Mouse (Mus musculus) MEL (cell line): ENCODE data around the gene Sh3rf1. TPM values are rescaled to one million over a fixed set of nuclear protein-coding genes. Genes with fewer than 3 reads are reported as not detected.

ENCODE experiments used
- DNase-seq: peaks from one replicate; pipeline ENCODE4 v3.0.0; 2011; ENCODE audit warnings: low read depth, low spot score
- H3K27ac ChIP-seq: 2 replicates; pipeline ENCODE4 v1.5.1; 2012; ENCODE audit warnings: low read depth, mild to moderate bottlenecking, control low read depth, low read length, moderate library complexity; ENCODE audit not compliant: control insufficient read depth
- H3K27me3 ChIP-seq, 2 experiments: fragments of 150-350 bp in 1 of 2; sonication (generic) in 1 of 2; 2 replicates each; pipeline ENCODE4 v1.6.1; 2012; ENCODE audit warnings: low read length in 2 of 2, mild to moderate bottlenecking in 2 of 2, improper control_type of control experiment in 1 of 2, moderate library complexity in 1 of 2; ENCODE audit not compliant: insufficient read depth in 2 of 2, control insufficient read depth in 1 of 2
- H3K36me3 ChIP-seq, 2 experiments: 2 replicates each; pipeline ENCODE4 v1.6.1; 2012 to 2014; ENCODE audit warnings: low read length in 2 of 2, improper control_type of control experiment in 1 of 2, inconsistent platforms in 1 of 2, mild to moderate bottlenecking in 1 of 2; ENCODE audit not compliant: insufficient read depth in 2 of 2, control insufficient read depth in 1 of 2
- H3K4me1 ChIP-seq, 2 experiments: fragments of 150-350 bp in 1 of 2; sonication (generic) in 1 of 2; 2 replicates each; pipeline ENCODE4 v1.6.1; 2012; ENCODE audit warnings: low read length in 2 of 2, improper control_type of control experiment in 1 of 2, mild to moderate bottlenecking in 1 of 2; ENCODE audit not compliant: insufficient read depth in 2 of 2, control insufficient read depth in 1 of 2
- H3K4me3 ChIP-seq, 2 experiments: fragments of 150-350 bp in 1 of 2; sonication (generic) in 1 of 2; 2 replicates each; pipeline ENCODE4 v1.5.1; 2012; ENCODE audit warnings: low read depth in 2 of 2, low read length in 2 of 2, mild to moderate bottlenecking in 2 of 2, moderate library complexity in 2 of 2, control low read depth in 1 of 2, improper control_type of control experiment in 1 of 2; ENCODE audit not compliant: control insufficient read depth in 1 of 2, insufficient read depth in 1 of 2
- H3K79me2 ChIP-seq: 2 replicates; pipeline ENCODE4 v1.6.1; 2012; ENCODE audit warnings: mild to moderate bottlenecking, low read length, moderate library complexity; ENCODE audit not compliant: control insufficient read depth, poor library complexity, insufficient read depth
- H3K9ac ChIP-seq: 2 replicates; pipeline ENCODE4 v1.6.1; 2012; ENCODE audit warnings: low read depth, mild to moderate bottlenecking, control low read depth, low read length, moderate library complexity; ENCODE audit not compliant: control insufficient read depth, poor library complexity, severe bottlenecking
- H3K9me3 ChIP-seq: fragments of 150-350 bp; sonication (generic); replicated peaks from 2 replicates; pipeline ENCODE4 v1.6.1; 2012; ENCODE audit warnings: mild to moderate bottlenecking, low read length, improper control_type of control experiment, moderate library complexity; ENCODE audit not compliant: insufficient read depth
- BHLHE40 ChIP-seq: IDR thresholded peaks from 2 replicates; pipeline ENCODE4 v1.6.1; 2012; ENCODE audit warnings: low read depth, mild to moderate bottlenecking, inconsistent platforms, low read length, improper control_type of control experiment, borderline replicate concordance
- CHD2 ChIP-seq: IDR thresholded peaks from 2 replicates; pipeline ENCODE4 v1.6.1; 2011; ENCODE audit warnings: low read length, improper control_type of control experiment
- CTCF ChIP-seq, 3 experiments: IDR thresholded peaks in 2 of 3; conservative IDR thresholded peaks in 1 of 3; 2 replicates each; pipeline ENCODE4 v1.5.1; 2011 to 2012; ENCODE audit warnings: low read length in 3 of 3, low read depth in 2 of 3, mild to moderate bottlenecking in 2 of 3, improper control_type of control experiment in 1 of 3, inconsistent platforms in 1 of 3, mixed read lengths in 1 of 3, moderate library complexity in 1 of 3; ENCODE audit not compliant: control insufficient read depth in 1 of 3, insufficient read depth in 1 of 3, poor library complexity in 1 of 3, severe bottlenecking in 1 of 3
- E2F4 ChIP-seq: IDR thresholded peaks from 2 replicates; pipeline ENCODE4 v1.6.1; 2011; ENCODE audit warnings: low read depth, low read length, improper control_type of control experiment, borderline replicate concordance
- ELF1 ChIP-seq: IDR thresholded peaks from 2 replicates; pipeline ENCODE4 v1.6.1; 2014; ENCODE audit warnings: low read depth, mild to moderate bottlenecking, inconsistent platforms, low read length, improper control_type of control experiment, moderate library complexity
- EP300 ChIP-seq, 2 experiments: IDR thresholded peaks; 2 replicates each; pipeline ENCODE4 v1.6.1; 2011; ENCODE audit warnings: improper control_type of control experiment in 2 of 2, low read length in 2 of 2, low read depth in 1 of 2, mild to moderate bottlenecking in 1 of 2
- ETS1 ChIP-seq: IDR thresholded peaks from 2 replicates; pipeline ENCODE4 v1.6.1; 2012; ENCODE audit warnings: low read depth, mild to moderate bottlenecking, inconsistent platforms, low read length, improper control_type of control experiment, moderate library complexity
- GABPA ChIP-seq: IDR thresholded peaks from 2 replicates; pipeline ENCODE4 v1.6.1; 2012; ENCODE audit warnings: low read depth, mild to moderate bottlenecking, inconsistent platforms, low read length, improper control_type of control experiment, moderate library complexity
- JUND ChIP-seq: IDR thresholded peaks from 2 replicates; pipeline ENCODE4 v1.6.1; 2011; ENCODE audit warnings: low read depth, mild to moderate bottlenecking, improper control_type of control experiment, low read length
- KAT2A ChIP-seq: conservative IDR thresholded peaks from 2 replicates; pipeline ENCODE4 v1.6.1; 2012; ENCODE audit warnings: low read depth, low read length, improper control_type of control experiment, inconsistent platforms
- MAFK ChIP-seq: IDR thresholded peaks from 2 replicates; pipeline ENCODE4 v1.6.1; 2011; ENCODE audit warnings: low read depth, mild to moderate bottlenecking, low read length, improper control_type of control experiment, borderline replicate concordance
- MAZ ChIP-seq: IDR thresholded peaks from 2 replicates; pipeline ENCODE4 v1.6.1; 2012; ENCODE audit warnings: low read depth, mild to moderate bottlenecking, inconsistent platforms, low read length, improper control_type of control experiment
- MXI1 ChIP-seq: IDR thresholded peaks from 2 replicates; pipeline ENCODE4 v1.6.1; 2011; ENCODE audit warnings: mild to moderate bottlenecking, low read depth, low read length, improper control_type of control experiment
- MYC ChIP-seq: IDR thresholded peaks from 2 replicates; pipeline ENCODE4 v1.6.1; 2011; ENCODE audit warnings: low read depth, mild to moderate bottlenecking, low read length, improper control_type of control experiment, moderate library complexity
- NELFE ChIP-seq: IDR thresholded peaks from 2 replicates; pipeline ENCODE4 v1.6.1; 2011; ENCODE audit warnings: low read depth, low read length, improper control_type of control experiment
- NRF1 ChIP-seq: IDR thresholded peaks from 2 replicates; pipeline ENCODE4 v1.6.1; 2014; ENCODE audit warnings: low read depth, mild to moderate bottlenecking, inconsistent platforms, low read length, improper control_type of control experiment, moderate library complexity; ENCODE audit not compliant: poor library complexity, insufficient read depth, severe bottlenecking
- POLR2A ChIP-seq, 2 experiments: IDR thresholded peaks; 2 replicates each; pipeline ENCODE4 v1.6.1; 2011 to 2012; ENCODE audit warnings: low read length in 2 of 2, mild to moderate bottlenecking in 2 of 2, control low read depth in 1 of 2, improper control_type of control experiment in 1 of 2, low read depth in 1 of 2, moderate library complexity in 1 of 2; ENCODE audit not compliant: control insufficient read depth in 1 of 2, insufficient read depth in 1 of 2, poor library complexity in 1 of 2
- POLR2AphosphoS2 ChIP-seq: IDR thresholded peaks from 2 replicates; pipeline ENCODE4 v1.6.1; 2011; ENCODE audit warnings: low read length, improper control_type of control experiment
- RAD21 ChIP-seq: IDR thresholded peaks from 2 replicates; pipeline ENCODE4 v1.6.1; 2011; ENCODE audit warnings: mild to moderate bottlenecking, low read depth, low read length, improper control_type of control experiment
- RCOR1 ChIP-seq: IDR thresholded peaks from 2 replicates; pipeline ENCODE4 v1.6.1; 2012; ENCODE audit warnings: low read depth, mild to moderate bottlenecking, inconsistent platforms, low read length, improper control_type of control experiment
- SIN3A ChIP-seq: IDR thresholded peaks from 2 replicates; pipeline ENCODE4 v1.6.1; 2012; ENCODE audit warnings: low read length, improper control_type of control experiment, inconsistent platforms
- TBP ChIP-seq: IDR thresholded peaks from 2 replicates; pipeline ENCODE4 v1.8.0; 2011; ENCODE audit warnings: low read depth, low read length, improper control_type of control experiment
- TCF12 ChIP-seq: IDR thresholded peaks from 2 replicates; pipeline ENCODE4 v1.6.1; 2014; ENCODE audit warnings: low read depth, mild to moderate bottlenecking, inconsistent platforms, low read length, improper control_type of control experiment, moderate library complexity
- UBTF ChIP-seq: IDR thresholded peaks from 2 replicates; pipeline ENCODE4 v1.6.1; 2012; ENCODE audit warnings: low read depth, mild to moderate bottlenecking, inconsistent platforms, low read length, improper control_type of control experiment, moderate library complexity, borderline replicate concordance; ENCODE audit not compliant: insufficient read depth
- USF1 ChIP-seq: IDR thresholded peaks from 2 replicates; pipeline ENCODE4 v1.6.1; 2014; ENCODE audit warnings: low read depth, mild to moderate bottlenecking, inconsistent platforms, low read length, improper control_type of control experiment, moderate library complexity
- USF2 ChIP-seq, 2 experiments: IDR thresholded peaks; 2 replicates each; pipeline ENCODE4 v1.6.1; 2011 to 2012; ENCODE audit warnings: improper control_type of control experiment in 2 of 2, low read length in 2 of 2, borderline replicate concordance in 1 of 2, inconsistent platforms in 1 of 2, low read depth in 1 of 2, mild to moderate bottlenecking in 1 of 2; ENCODE audit not compliant: insufficient read depth in 1 of 2
- ZC3H11A ChIP-seq: IDR thresholded peaks from 2 replicates; pipeline ENCODE4 v1.6.1; 2012; ENCODE audit warnings: low read depth, mild to moderate bottlenecking, inconsistent platforms, low read length, improper control_type of control experiment
- ZMIZ1 ChIP-seq: IDR thresholded peaks from 2 replicates; pipeline ENCODE4 v1.6.1; 2012; ENCODE audit warnings: low read depth, mild to moderate bottlenecking, inconsistent platforms, low read length, improper control_type of control experiment, moderate library complexity
- ZNF384 ChIP-seq: IDR thresholded peaks from 2 replicates; pipeline ENCODE4 v1.6.1; 2012; ENCODE audit warnings: low read depth, mild to moderate bottlenecking, inconsistent platforms, low read length, improper control_type of control experiment
- polyA plus RNA-seq, 2 experiments: library from polyadenylated mRNA; stranded (reverse) in 1 of 2; unstranded in 1 of 2; fragments of >175 nt in 1 of 2; fragments of >200 nt in 1 of 2; gene quantifications; 2 replicates each; pipeline versions ENCODE4 v1.2.1 to v1.2.4; 2012; ENCODE audit warnings: low replicate concordance in 2 of 2, low read depth in 1 of 2; ENCODE audit not compliant: insufficient read length in 2 of 2, insufficient read depth in 1 of 2, missing spikeins in 1 of 2
- total RNA-seq: library from RNA; depleted of rRNA; stranded (reverse); fragments of 300-350 nt; gene quantifications from 2 replicates; pipeline ENCODE4 v1.2.3, GENCODE M21; 2012

Sh3rf1 gene
- total and polyA plus RNA-seq, 3 experiments: 1.5 to 5.9 TPM; not detected in 1

GRCm38 (mm10) chr8:61288676-61289075 lies 65.0 kb downstream of the Sh3rf1 start:
- H3K9me3 ChIP-seq: no peaks in the 10 kb centered on the region
- no peak overlapping the region for H3K27ac ChIP-seq
- H3K9ac ChIP-seq: no peak overlapping the region
- TF ChIP-seq MYC (no peak), UBTF (no peak), ELF1 (no peak), MAZ (no peak), CHD2 (no peak), KAT2A (no peak), USF1 (no peak), MXI1 (no peak), NRF1 (no peak), SIN3A (no peak), BHLHE40 (no peak), E2F4 (no peak), GABPA (no peak), ZNF384 (no peak), RAD21 (no peak), POLR2AphosphoS2 (no peak), NELFE (no peak), RCOR1 (no peak)
- no peak for DNase-seq
- no peaks in the 10 kb centered on the region for H3K27me3 ChIP-seq
- H3K36me3 ChIP-seq: peaks cover 0 to 16% of the 10 kb centered on the region in 2 experiments; a peak in 2 of 4 replicates
- H3K4me1 ChIP-seq: peaks cover 3 to 22% of the 10 kb centered on the region in 2 experiments
- H3K79me2 ChIP-seq: no peaks in the 10 kb centered on the region
- no peak overlapping the region for H3K4me3 ChIP-seq

- H3K36me3 ChIP-seq: no peaks in the 10 kb centered on the region
- H3K4me3 ChIP-seq: no peak overlapping the region
- DNase-seq: no peak
- no peaks in the 10 kb centered on the region for H3K27me3 ChIP-seq
- no peak overlapping the region for H3K9ac ChIP-seq
- no peaks in the 10 kb centered on the region for H3K79me2 ChIP-seq
- no peaks in the 10 kb centered on the region for H3K4me1 ChIP-seq
- H3K27ac ChIP-seq: no peak overlapping the region
- H3K9me3 ChIP-seq: no peaks in the 10 kb centered on the region
- TF ChIP-seq ZMIZ1 (no peak), MYC (no peak), TBP (no peak), RCOR1 (no peak), GABPA (no peak), POLR2A (IDR thresholded peaks at IDR 0.05; ENCODE audit: control insufficient read depth in 1 of 2, insufficient read depth in 1 of 2, low read depth in 1 of 2, low read length in 2 of 2, poor library complexity in 1 of 2) (no peak), ZNF384 (no peak), NRF1 (no peak), CTCF (IDR thresholded peaks at IDR 0.05 in 2 of 3, conservative IDR thresholded peaks at IDR 0.05 in 1 of 3; ENCODE audit: control insufficient read depth in 1 of 3, insufficient read depth in 1 of 3, low read depth in 2 of 3, low read length in 3 of 3, poor library complexity in 1 of 3, severe bottlenecking in 1 of 3) (no peak), USF2 (IDR thresholded peaks at IDR 0.05; ENCODE audit: borderline replicate concordance in 1 of 2, insufficient read depth in 1 of 2, low read depth in 1 of 2, low read length in 2 of 2) (no peak), ZC3H11A (no peak), EP300 (IDR thresholded peaks at IDR 0.05; ENCODE audit: low read depth in 1 of 2, low read length in 2 of 2) (no peak), JUND (no peak), CHD2 (no peak), MAFK (no peak), ETS1 (no peak), TCF12 (no peak), SIN3A (no peak), ELF1 (no peak)
Measured at GRCm38 (mm10) chr8:61295040-61295439, 71.4 kb downstream of the Sh3rf1 start.
